Mouse (Mus musculus) monocyte, adult 2 months (primary cell): ENCODE measurements around the gene Fbxl2.

Experiments used
- DNase-seq, 2 experiments: peaks; one replicate each; pipeline ENCODE4 v3.0.0; 2022; ENCODE audit warnings: low spot score in 2 of 2, low read depth in 1 of 2

Fbxl2 gene

GRCm38 (mm10) chr9:114019012-114019762, 26.8 kb downstream of the Fbxl2 start:
- DNase-seq, result no peak

- DNase-seq, result peak in 1 of 2 experiments; percentile 16
These were observed 29.6 kb downstream of the Fbxl2 start for GRCm38 (mm10) chr9:114016402-114016801.

- DNase-seq, result no peak
These were observed 30.3 kb downstream of the Fbxl2 start for GRCm38 (mm10) chr9:114015724-114016123.

GRCm38 (mm10) chr9:114014034-114014433, 32.0 kb downstream of the Fbxl2 start:
- DNase-seq, result no peak

GRCm38 (mm10) chr9:114011203-114011602, 34.8 kb downstream of the Fbxl2 start:
- DNase-seq, result no peak

- no peak for DNase-seq
These were observed 36.5 kb downstream of the Fbxl2 start for GRCm38 (mm10) chr9:114009526-114009925.

GRCm38 (mm10) chr9:114007850-114008350, 38.1 kb downstream of the Fbxl2 start:
- DNase-seq, result no peak

GRCm38 (mm10) chr9:114006801-114007200, 39.2 kb downstream of the Fbxl2 start:
- no peak for DNase-seq

GRCm38 (mm10) chr9:113998311-113998710, 47.7 kb downstream of the Fbxl2 start:
- DNase-seq, result no peak

GRCm38 (mm10) chr9:113992810-113993209, 53.2 kb downstream of the Fbxl2 start:
- DNase-seq, result no peak

- peak; percentile 27 to 45 for DNase-seq
These were observed 55.3 kb downstream of the Fbxl2 start for GRCm38 (mm10) chr9:113990547-113991248.

- DNase-seq, result no peak
These were observed 60.9 kb downstream of the Fbxl2 start for GRCm38 (mm10) chr9:113984946-113985620.

GRCm38 (mm10) chr9:113982883-113983670, 62.9 kb downstream of the Fbxl2 start:
- no peak for DNase-seq

GRCm38 (mm10) chr9:113982451-113982850, 63.5 kb downstream of the Fbxl2 start:
- DNase-seq, result no peak

- DNase-seq, result no peak
These were observed 64.7 kb downstream of the Fbxl2 start for GRCm38 (mm10) chr9:113981099-113981880.

GRCm38 (mm10) chr9:113979356-113979755, 66.6 kb downstream of the Fbxl2 start:
- no peak for DNase-seq

GRCm38 (mm10) chr9:113978656-113979055, 67.3 kb downstream of the Fbxl2 start:
- no peak for DNase-seq

- no peak for DNase-seq
These were observed 68.7 kb downstream of the Fbxl2 start for GRCm38 (mm10) chr9:113977225-113977840.

GRCm38 (mm10) chr9:113976264-113976663, 69.7 kb downstream of the Fbxl2 start:
- DNase-seq, result no peak

- no peak for DNase-seq
These were observed 70.5 kb downstream of the Fbxl2 start for GRCm38 (mm10) chr9:113975442-113975841.
